ENCODE assay signal across 8 mouse cellular contexts in genomic region chr19:10948416-10948815, GRCm38 (mm10). TPM values are rescaled to one million over a fixed set of nuclear protein-coding genes. Genes with fewer than 3 reads are reported as not detected.
DNase-seq lines count a peak whose midpoint lies in the region; ATAC-seq lines count a peak whose summit lies in the region.

No protein-coding gene starts in this region.

- no peak for ATAC-seq in hindbrain, embryonic 13.5 days (ENCODE audit: low FRiP score)
- ATAC-seq in megakaryocyte-erythroid progenitor cell, adult 5-6 weeks (replicated peaks; ENCODE audit: low FRiP score, low TSS enrichment, poor library complexity, severe bottlenecking) = peak; percentile 31

- H3K27ac ChIP-seq in hindbrain, embryonic 13.5 days = no peak overlapping the region

- DNase-seq in kidney, adult 11 months = peak; percentile 8
- DNase-seq in kidney, adult 18-20 months = no peak
- DNase-seq in CD4-positive, CD25-positive, alpha-beta regulatory T cell, adult 2 months (ENCODE audit: low read depth, low spot score) = peak; percentile 39
- peak; percentile 45 for DNase-seq in cerebellum, adult 9-11 months
- peak; percentile 38 for DNase-seq in thymus, postnatal 14 days
- no peak for DNase-seq in frontal cortex, postnatal 14 days (ENCODE audit: low spot score in 2 of 2)

- no peaks in the 10 kb centered on the region for H3K27me3 ChIP-seq in hindbrain, embryonic 13.5 days

- WGBS in hindbrain, embryonic 13.5 days = 1% methylated on average over 20 of the region's 20 CpGs

- peak overlapping the region; percentile 72 for H3K4me3 ChIP-seq in hindbrain, embryonic 13.5 days

- no peaks in the 10 kb centered on the region for H3K9me3 ChIP-seq in hindbrain, embryonic 13.5 days

- H3K9ac ChIP-seq in hindbrain, embryonic 13.5 days = peak overlapping the region; percentile 91

- H3K36me3 ChIP-seq in hindbrain, embryonic 13.5 days = peaks cover 27% of the 10 kb centered on the region

- peaks cover 41% of the 10 kb centered on the region for H3K4me1 ChIP-seq in hindbrain, embryonic 13.5 days (replicated peaks)

- H3K4me2 ChIP-seq in hindbrain, embryonic 13.5 days = peak overlapping the region; percentile 100

RNA-seq across cellular contexts. Expression of gene Ccdc86, which starts 0.7 kb away (rescaled TPM):
- 15.0 and 15.2 TPM in 2 replicates for polyA plus RNA-seq in hindbrain, embryonic 13.5 days (2015; fragmentation: Nextera tagmentation; extraction: Ambion mirVana)
- 24.8 and 30.6 TPM in 2 replicates for total RNA-seq in megakaryocyte-erythroid progenitor cell, adult 5-6 weeks (2014; fragmentation: Nextera tagmentation)
- total RNA-seq in megakaryocyte-erythroid progenitor cell, adult 5-6 weeks (2017) = 21.0 and 26.2 TPM in 2 replicates

RNA-seq across cellular contexts. Expression of gene Ptgdr2, which starts 11.5 kb away (rescaled TPM):
- 0.19 and 0.22 TPM in 2 replicates for polyA plus RNA-seq in hindbrain, embryonic 13.5 days (2015; fragmentation: Nextera tagmentation; extraction: Ambion mirVana)
- total RNA-seq in megakaryocyte-erythroid progenitor cell, adult 5-6 weeks (2014; fragmentation: Nextera tagmentation) = not detected in 2 replicates
- not detected in 2 replicates for total RNA-seq in megakaryocyte-erythroid progenitor cell, adult 5-6 weeks (2017)

RNA-seq across cellular contexts. Expression of gene Ms4a10, which starts 26.1 kb away (rescaled TPM):
- not detected in 2 replicates for polyA plus RNA-seq in hindbrain, embryonic 13.5 days (2015; fragmentation: Nextera tagmentation; extraction: Ambion mirVana)
- total RNA-seq in megakaryocyte-erythroid progenitor cell, adult 5-6 weeks (2014; fragmentation: Nextera tagmentation) = not detected in 2 replicates
- total RNA-seq in megakaryocyte-erythroid progenitor cell, adult 5-6 weeks (2017) = not detected in 2 replicates

RNA-seq across cellular contexts. Expression of gene Zp1, which starts 28.0 kb away (rescaled TPM):
- polyA plus RNA-seq in hindbrain, embryonic 13.5 days (2015; fragmentation: Nextera tagmentation; extraction: Ambion mirVana) = not detected in 2 replicates
- not detected in 2 replicates for total RNA-seq in megakaryocyte-erythroid progenitor cell, adult 5-6 weeks (2014; fragmentation: Nextera tagmentation)
- total RNA-seq in megakaryocyte-erythroid progenitor cell, adult 5-6 weeks (2017) = not detected in 2 replicates

RNA-seq across cellular contexts. Expression of gene Ms4a15, which starts 44.6 kb away (rescaled TPM):
- polyA plus RNA-seq in hindbrain, embryonic 13.5 days (2015; fragmentation: Nextera tagmentation; extraction: Ambion mirVana) = not detected in 2 replicates
- total RNA-seq in megakaryocyte-erythroid progenitor cell, adult 5-6 weeks (2014; fragmentation: Nextera tagmentation) = not detected in 2 replicates
- not detected in 2 replicates for total RNA-seq in megakaryocyte-erythroid progenitor cell, adult 5-6 weeks (2017)

Comparison
In these comparisons a context has a peak if more than half of its experiments do, and no peak if none do; other contexts are left out.
1. DNase-seq: peak in kidney, adult 11 months (single experiment), CD4-positive, CD25-positive, alpha-beta regulatory T cell, adult 2 months (single experiment), cerebellum, adult 9-11 months (single experiment) and thymus, postnatal 14 days (single experiment); none in kidney, adult 18-20 months (single experiment) and frontal cortex, postnatal 14 days (0 of 2).